Mouse (Mus musculus): ENCODE results near the gene Trim17.

The Trim17 gene

GRCm38 (mm10) chr11:58969027-58969426, 14.5 kb downstream of the Trim17 start:
- DNase-seq (ENCODE audit: low read depth, low spot score), result no peak

GRCm38 (mm10) chr11:58969659-58970058, 15.2 kb downstream of the Trim17 start:
- no peak for DNase-seq (ENCODE audit: low read depth, low spot score)

- DNase-seq (ENCODE audit: low read depth, low spot score), result no peak
These were observed 16.5 kb downstream of the Trim17 start for GRCm38 (mm10) chr11:58970831-58971530.

GRCm38 (mm10) chr11:58971796-58972195, 17.3 kb downstream of the Trim17 start:
- no peak for DNase-seq (ENCODE audit: low read depth, low spot score)

GRCm38 (mm10) chr11:58974414-58974813, 19.9 kb downstream of the Trim17 start:
- no peak for DNase-seq (ENCODE audit: low read depth, low spot score)

- DNase-seq (ENCODE audit: low read depth, low spot score), result no peak
These were observed 22.7 kb downstream of the Trim17 start for GRCm38 (mm10) chr11:58977150-58977549.

- no peak for DNase-seq (ENCODE audit: low read depth, low spot score)
These were observed 23.1 kb downstream of the Trim17 start for GRCm38 (mm10) chr11:58977607-58978026.

- DNase-seq (ENCODE audit: low read depth, low spot score), result no peak
These were observed 23.7 kb downstream of the Trim17 start, which contains the start of gene Trim11 for GRCm38 (mm10) chr11:58978027-58978705. Trim11 (plus strand) TSS chr11:58978093.

- DNase-seq (ENCODE audit: low read depth, low spot score), result no peak
These were observed 24.2 kb downstream of the Trim17 start for GRCm38 (mm10) chr11:58978706-58979030.

- DNase-seq (ENCODE audit: low read depth, low spot score), result no peak
These were observed 24.7 kb downstream of the Trim17 start for GRCm38 (mm10) chr11:58979183-58979582.

- DNase-seq (ENCODE audit: low read depth, low spot score), result no peak
These were observed 25.2 kb downstream of the Trim17 start for GRCm38 (mm10) chr11:58979661-58980060.

GRCm38 (mm10) chr11:58980381-58980990, 26.0 kb downstream of the Trim17 start:
- no peak for DNase-seq (ENCODE audit: low read depth, low spot score)

GRCm38 (mm10) chr11:58981541-58982447, 27.3 kb downstream of the Trim17 start:
- no peak for DNase-seq (ENCODE audit: low read depth, low spot score)

- no peak for DNase-seq (ENCODE audit: low read depth, low spot score)
These were observed 28.1 kb downstream of the Trim17 start for GRCm38 (mm10) chr11:58982471-58983097.

- DNase-seq (ENCODE audit: low read depth, low spot score), result no peak
These were observed 29.3 kb downstream of the Trim17 start for GRCm38 (mm10) chr11:58983691-58984341.

- DNase-seq (ENCODE audit: low read depth, low spot score), result no peak
These were observed 30.2 kb downstream of the Trim17 start for GRCm38 (mm10) chr11:58984657-58985056.

GRCm38 (mm10) chr11:58985299-58985917, 30.9 kb downstream of the Trim17 start:
- no peak for DNase-seq (ENCODE audit: low read depth, low spot score)

- DNase-seq (ENCODE audit: low read depth, low spot score), result no peak
These were observed 34.7 kb downstream of the Trim17 start for GRCm38 (mm10) chr11:58989166-58989565.

- DNase-seq (ENCODE audit: low read depth, low spot score), result no peak
These were observed 35.7 kb downstream of the Trim17 start for GRCm38 (mm10) chr11:58990141-58990540.

- no peak for DNase-seq (ENCODE audit: low read depth, low spot score)
These were observed 36.3 kb downstream of the Trim17 start for GRCm38 (mm10) chr11:58990794-58991193.

Measured in WW6 (cell line).